Comparison of ENCODE assay signal across 13 mouse cellular contexts in the genomic region with DNA sequence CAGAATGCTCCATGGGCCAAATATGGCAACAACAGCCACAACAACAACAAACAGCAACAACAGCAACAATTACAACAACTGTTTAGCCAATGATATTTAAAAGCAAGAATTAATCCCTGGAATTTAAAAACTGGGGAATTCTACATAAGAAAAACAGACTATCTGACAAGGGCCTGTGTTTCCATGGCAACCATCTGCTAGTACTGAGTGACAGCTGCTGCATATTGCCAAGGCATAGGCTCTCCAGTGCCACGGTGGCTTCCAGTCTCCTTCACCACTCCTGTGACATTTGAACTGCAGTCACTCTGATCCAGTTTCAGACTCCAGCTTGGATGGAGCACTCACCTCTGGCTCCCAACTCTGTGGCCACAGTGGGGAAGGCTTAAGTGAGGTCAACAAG. TPM values are rescaled to one million over a fixed set of nuclear protein-coding genes. Genes with fewer than 3 reads are reported as not detected.
DNase-seq lines count a peak whose midpoint lies in the region.
"Had no signal": no experiment of that assay in that cellular context is flagged by ENCODE, and none has a peak within 500 bp of the region (broad histone marks: within the 10 kb centered on the region; RNA-seq: fewer than 3 reads in every experiment).

No protein-coding gene starts in this region.

- H3K4me1 ChIP-seq in heart, embryonic 10.5 days = peaks cover 47% of the 10 kb centered on the region

- H3K27ac ChIP-seq in heart, embryonic 10.5 days = 0 out of 2 replicates have a peak overlapping the region, but pooled peaks have one; percentile 6
- H3K27ac ChIP-seq: embryonic facial prominence, embryonic 12.5 days; intestine, embryonic 15.5 days; limb, embryonic 15.5 days had no signal

- no peaks in the 10 kb centered on the region for H3K9me3 ChIP-seq in heart, embryonic 10.5 days
- H3K9me3 ChIP-seq: intestine, embryonic 15.5 days; limb, embryonic 15.5 days had no signal

- H3K36me3 ChIP-seq in heart, embryonic 10.5 days = 0 out of 2 replicates have a peak, but pooled peaks cover 5% of the 10 kb centered on the region
- H3K36me3 ChIP-seq: embryonic facial prominence, embryonic 12.5 days; intestine, embryonic 15.5 days; limb, embryonic 15.5 days had no signal

- DNase-seq in heart, embryonic 10.5 days (ENCODE audit: low spot score) = no peak
- no peak for DNase-seq in heart, postnatal 36 days
- peak; percentile 58 for DNase-seq in thymus, postnatal 0 days (ENCODE audit: low spot score)
- no peak for DNase-seq in thymus, postnatal 4 days
- peak; percentile 64 for DNase-seq in layer of hippocampus, adult 9-11 months
- no peak for DNase-seq in adrenal gland, postnatal 14 days
- DNase-seq in left cerebral cortex, adult 9 months (ENCODE audit: low spot score in 2 of 2) = no peak
- no peak for DNase-seq in adrenal gland, adult 8-10 months
- DNase-seq: lung, postnatal 14 days had no signal

- no peak overlapping the region for H3K4me3 ChIP-seq in heart, embryonic 10.5 days
- H3K4me3 ChIP-seq: embryonic facial prominence, embryonic 12.5 days; intestine, embryonic 15.5 days; limb, embryonic 15.5 days; myocyte had no signal

- no peaks in the 10 kb centered on the region for H3K27me3 ChIP-seq in heart, embryonic 10.5 days (ENCODE audit: insufficient read depth, poor library complexity, severe bottlenecking)
- H3K27me3 ChIP-seq: embryonic facial prominence, embryonic 12.5 days; intestine, embryonic 15.5 days; limb, embryonic 15.5 days had no signal

- intact Hi-C loops in heart, postnatal 36 days (cut with DNase I) = no loop called here

- 30% methylated on average over 1 of the region's 1 CpGs for WGBS in heart, embryonic 10.5 days

RNA-seq across cellular contexts. Expression of gene Ptp4a2, which starts 19.6 kb away (rescaled TPM):
- 348 and 351 TPM in 2 replicates for polyA plus RNA-seq in heart, embryonic 10.5 days (2016; fragmentation: Nextera tagmentation; extraction: Ambion mirVana)
- total RNA-seq in heart, postnatal 36 days (2021) = 100 to 1,000 TPM; 203 to 210 TPM
- polyA plus RNA-seq in thymus, postnatal 0 days (2015; fragmentation: Nextera tagmentation; extraction: Ambion mirVana) = 526 and 559 TPM in 2 replicates
- total RNA-seq in adrenal gland, postnatal 14 days (2021) = 313 and 326 TPM in 2 replicates
- total RNA-seq in adrenal gland, adult 8-10 months (2022) = 100 to 1,000 TPM; 321 to 460 (median 353) TPM

RNA-seq across cellular contexts. Expression of gene Khdrbs1, which starts 49.3 kb away (rescaled TPM):
- polyA plus RNA-seq in heart, embryonic 10.5 days (2016; fragmentation: Nextera tagmentation; extraction: Ambion mirVana) = 93.7 and 115 TPM in 2 replicates
- 10 to 100 TPM; 35.4 to 44.2 TPM for total RNA-seq in heart, postnatal 36 days (2021)
- 127 and 145 TPM in 2 replicates for polyA plus RNA-seq in thymus, postnatal 0 days (2015; fragmentation: Nextera tagmentation; extraction: Ambion mirVana)
- 69.2 and 78.4 TPM in 2 replicates for total RNA-seq in adrenal gland, postnatal 14 days (2021)
- 10 to 100 TPM; 70.1 to 80.2 (median 76.4) TPM for total RNA-seq in adrenal gland, adult 8-10 months (2022)

Comparison
In these comparisons a context has a peak if more than half of its experiments do, and no peak if none do; other contexts are left out.
1. DNase-seq: peak in thymus, postnatal 0 days (single experiment) and layer of hippocampus, adult 9-11 months (single experiment); none in heart, embryonic 10.5 days (single experiment), heart, postnatal 36 days (0 of 2), thymus, postnatal 4 days (single experiment), adrenal gland, postnatal 14 days (single experiment), left cerebral cortex, adult 9 months (0 of 2) and adrenal gland, adult 8-10 months (single experiment).